19 mouse cellular contexts compared by ENCODE assay signal in the genomic region with DNA sequence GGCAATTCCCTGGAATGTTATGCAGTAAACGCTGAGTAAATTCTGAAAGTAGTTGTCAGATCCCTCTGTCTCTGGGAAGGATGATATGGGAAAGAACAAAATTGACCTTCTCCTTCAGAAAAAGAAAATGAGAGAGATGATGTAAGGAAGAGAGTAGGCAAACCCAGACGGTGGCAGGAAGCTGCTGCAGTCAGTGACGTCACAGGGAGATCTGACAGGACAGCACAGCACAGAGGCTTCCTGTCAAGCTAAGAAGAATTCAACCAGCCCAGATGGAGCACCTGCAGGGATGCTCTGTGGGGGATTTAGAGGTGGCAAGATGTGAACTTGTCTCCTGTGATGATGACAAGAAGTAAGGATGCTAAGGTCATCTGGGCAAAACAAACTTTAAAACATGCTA.
DNase-seq lines count a peak whose midpoint lies in the region; ATAC-seq and TF ChIP-seq lines count a peak whose summit lies in the region.
"Had no signal": no experiment of that assay in that cellular context is flagged by ENCODE, and none has a peak within 500 bp of the region (broad histone marks: within the 10 kb centered on the region; RNA-seq: fewer than 3 reads in every experiment).

No protein-coding gene starts in this region.

- ATAC-seq in granulocyte monocyte progenitor cell, adult 5-6 weeks (replicated peaks; ENCODE audit: poor library complexity, severe bottlenecking): 0 out of 2 replicates have a peak, but pooled peaks have one; percentile 14
- ATAC-seq in hindbrain, embryonic 14.5 days (ENCODE audit: low FRiP score): no peak
- ATAC-seq in midbrain, embryonic 14.5 days (ENCODE audit: low FRiP score, low TSS enrichment): no peak
- ATAC-seq in megakaryocyte-erythroid progenitor cell, adult 5-6 weeks (replicated peaks; ENCODE audit: low FRiP score, low TSS enrichment, poor library complexity, severe bottlenecking): no peak
- ATAC-seq: liver, embryonic 12.5 days had no signal

- 72% methylated on average over 3 of the region's 3 CpGs for WGBS in hindbrain, embryonic 14.5 days
- 70% methylated on average over 3 of the region's 3 CpGs for WGBS in midbrain, embryonic 14.5 days

- no peak overlapping the region for H3K4me3 ChIP-seq in left cerebral cortex, adult 2 months
- no peak overlapping the region for H3K4me3 ChIP-seq in hindbrain, embryonic 14.5 days (replicated peaks; ENCODE audit: low read length)
- no peak overlapping the region for H3K4me3 ChIP-seq in midbrain, embryonic 14.5 days (replicated peaks; ENCODE audit: low read depth, low read length)
- H3K4me3 ChIP-seq: embryonic facial prominence, embryonic 10.5 days; heart, adult 2 months; limb, embryonic 12.5 days; liver, embryonic 12.5 days; neural tube, embryonic 13.5 days had no signal

- H3K9ac ChIP-seq in hindbrain, embryonic 14.5 days: no peak overlapping the region
- no peak overlapping the region for H3K9ac ChIP-seq in midbrain, embryonic 14.5 days (replicated peaks; ENCODE audit: low read length)
- H3K9ac ChIP-seq: limb, embryonic 12.5 days; liver, embryonic 12.5 days; lung, embryonic 14.5 days; neural tube, embryonic 13.5 days had no signal

- TF ChIP-seq CTCF in left cerebral cortex, adult 2 months (IDR thresholded peaks at IDR 0.05): no peak

- no peaks in the 10 kb centered on the region for H3K9me3 ChIP-seq in hindbrain, embryonic 14.5 days (ENCODE audit: control insufficient read depth, low read length)
- no peaks in the 10 kb centered on the region for H3K9me3 ChIP-seq in midbrain, embryonic 14.5 days (ENCODE audit: control insufficient read depth, low read length)
- H3K9me3 ChIP-seq: embryonic facial prominence, embryonic 10.5 days; limb, embryonic 12.5 days; liver, embryonic 12.5 days; neural tube, embryonic 13.5 days had no signal

- intact Hi-C loops in left cerebral cortex, postnatal 4 days (cut with DNase I): no loop called here
- intact Hi-C loops in left cerebral cortex, adult 2 months (cut with DNase I): no loop called here

- DNase-seq in left cerebral cortex, postnatal 4 days: peak; percentile 12
- DNase-seq in left cerebral cortex, adult 2 months (ENCODE audit: extremely low spot score in 1 of 2, low spot score in 2 of 2): no peak
- DNase-seq in cerebellum, adult 8-10 months: peak; percentile 1
- DNase-seq in thymus, postnatal 25 days: peak; percentile 8
- DNase-seq in hindbrain, embryonic 14.5 days (ENCODE audit: low spot score): no peak
- DNase-seq in midbrain, embryonic 14.5 days: no peak
- DNase-seq: adrenal gland, postnatal 10 days; gastrocnemius, postnatal 10 days; heart, adult 2 months; lung, embryonic 14.5 days; lung, postnatal 4 days; right cerebral cortex, adult 18-20 months had no signal

- H3K27me3 ChIP-seq in hindbrain, embryonic 14.5 days (ENCODE audit: control insufficient read depth, insufficient read depth, low read length): no peaks in the 10 kb centered on the region
- no peaks in the 10 kb centered on the region for H3K27me3 ChIP-seq in midbrain, embryonic 14.5 days (ENCODE audit: control insufficient read depth, insufficient read depth, low read length)
- H3K27me3 ChIP-seq: limb, embryonic 12.5 days; liver, embryonic 12.5 days; neural tube, embryonic 13.5 days had no signal

- no peak overlapping the region for H3K4me2 ChIP-seq in hindbrain, embryonic 14.5 days (replicated peaks)
- H3K4me2 ChIP-seq in midbrain, embryonic 14.5 days (ENCODE audit: low read length): no peak overlapping the region
- H3K4me2 ChIP-seq: limb, embryonic 12.5 days; liver, embryonic 12.5 days; lung, embryonic 14.5 days; midbrain, embryonic 11.5 days; neural tube, embryonic 13.5 days had no signal

- no peaks in the 10 kb centered on the region for H3K4me1 ChIP-seq in hindbrain, embryonic 14.5 days (replicated peaks; ENCODE audit: control insufficient read depth, insufficient read depth, low read length)
- no peaks in the 10 kb centered on the region for H3K4me1 ChIP-seq in midbrain, embryonic 14.5 days (ENCODE audit: control insufficient read depth, insufficient read depth, low read length)
- H3K4me1 ChIP-seq: neural tube, embryonic 13.5 days had no signal

- H3K27ac ChIP-seq in left cerebral cortex, adult 2 months: no peak overlapping the region
- no peak overlapping the region for H3K27ac ChIP-seq in hindbrain, embryonic 14.5 days
- H3K27ac ChIP-seq in midbrain, embryonic 14.5 days (replicated peaks; ENCODE audit: low read depth, low read length): no peak overlapping the region
- H3K27ac ChIP-seq: embryonic facial prominence, embryonic 10.5 days; heart, adult 2 months; limb, embryonic 12.5 days; liver, embryonic 12.5 days; neural tube, embryonic 13.5 days had no signal

- no peaks in the 10 kb centered on the region for H3K36me3 ChIP-seq in hindbrain, embryonic 14.5 days (replicated peaks; ENCODE audit: control insufficient read depth, insufficient read depth)
- no peaks in the 10 kb centered on the region for H3K36me3 ChIP-seq in midbrain, embryonic 14.5 days (ENCODE audit: control insufficient read depth, insufficient read depth, low read length)
- H3K36me3 ChIP-seq: embryonic facial prominence, embryonic 10.5 days; limb, embryonic 12.5 days; liver, embryonic 12.5 days; neural tube, embryonic 13.5 days had no signal

Comparison
In these comparisons a context has a peak if more than half of its experiments do, and no peak if none do; other contexts are left out.
1. DNase-seq: peak in left cerebral cortex, postnatal 4 days (single experiment), cerebellum, adult 8-10 months (single experiment) and thymus, postnatal 25 days (single experiment); none in left cerebral cortex, adult 2 months (0 of 2), hindbrain, embryonic 14.5 days (single experiment) and midbrain, embryonic 14.5 days (single experiment).